Mouse (Mus musculus): ENCODE measurements around the gene Herc1. TPM values are rescaled to one million over a fixed set of nuclear protein-coding genes. Genes with fewer than 3 reads are reported as not detected.

Gene Herc1
- polyA plus RNA-seq, 1 experiment from 2014 or later, result 31.0 TPM

GRCm38 (mm10) chr9:66322010-66322931, 28.0 kb upstream of the Herc1 start:
- 81% methylated on average over 7 of the region's 7 CpGs for WGBS
- H3K4me3 ChIP-seq (ENCODE audit: low read depth, low read length), result no peak overlapping the region
- H3K36me3 ChIP-seq (ENCODE audit: control insufficient read depth, insufficient read depth, low read length), result no peaks in the 10 kb centered on the region
- H3K4me1 ChIP-seq (replicated peaks; ENCODE audit: control insufficient read depth, insufficient read depth, low read length), result no peaks in the 10 kb centered on the region
- H3K4me2 ChIP-seq, result no peak overlapping the region
- DNase-seq (ENCODE audit: low spot score), result no peak
- no peaks in the 10 kb centered on the region for H3K27me3 ChIP-seq (replicated peaks; ENCODE audit: control insufficient read depth, insufficient read depth, low read length)
- H3K9me3 ChIP-seq (ENCODE audit: control insufficient read depth, low read length), result no peaks in the 10 kb centered on the region
- no peak for ATAC-seq (replicated peaks; ENCODE audit: low FRiP score)
- H3K27ac ChIP-seq (ENCODE audit: low read depth, low read length), result no peak overlapping the region
- H3K9ac ChIP-seq (ENCODE audit: low read depth, low read length), result no peak overlapping the region

GRCm38 (mm10) chr9:66326879-66327278, 23.4 kb upstream of the Herc1 start:
- Histone ChIP-seq H3K27ac (ENCODE audit: low read depth, low read length) (no peak overlapping the region), H3K27me3 (replicated peaks; ENCODE audit: control insufficient read depth, insufficient read depth, low read length) (no peaks in the 10 kb centered on the region), H3K4me1 (replicated peaks; ENCODE audit: control insufficient read depth, insufficient read depth, low read length) (no peaks in the 10 kb centered on the region), H3K36me3 (ENCODE audit: control insufficient read depth, insufficient read depth, low read length) (no peaks in the 10 kb centered on the region), H3K4me3 (ENCODE audit: low read depth, low read length) (no peak overlapping the region), H3K9ac (ENCODE audit: low read depth, low read length) (no peak overlapping the region), H3K9me3 (ENCODE audit: control insufficient read depth, low read length) (no peaks in the 10 kb centered on the region), H3K4me2 (no peak overlapping the region)
- DNase-seq (ENCODE audit: low spot score), result no peak
- whole genome bisulfite sequencing, result 69% methylated on average over 2 of the region's 2 CpGs
- no peak for ATAC-seq (replicated peaks; ENCODE audit: low FRiP score)

GRCm38 (mm10) chr9:66329474-66329873, 20.8 kb upstream of the Herc1 start:
- DNase-seq (ENCODE audit: low spot score), result no peak
- 59% methylated on average over 6 of the region's 6 CpGs for WGBS
- no peak overlapping the region for H3K4me2 ChIP-seq
- no peaks in the 10 kb centered on the region for H3K4me1 ChIP-seq (replicated peaks; ENCODE audit: control insufficient read depth, insufficient read depth, low read length)
- H3K36me3 ChIP-seq (ENCODE audit: control insufficient read depth, insufficient read depth, low read length), result no peaks in the 10 kb centered on the region
- no peaks in the 10 kb centered on the region for H3K9me3 ChIP-seq (ENCODE audit: control insufficient read depth, low read length)
- no peak overlapping the region for H3K27ac ChIP-seq (ENCODE audit: low read depth, low read length)
- ATAC-seq (replicated peaks; ENCODE audit: low FRiP score), result no peak
- no peaks in the 10 kb centered on the region for H3K27me3 ChIP-seq (replicated peaks; ENCODE audit: control insufficient read depth, insufficient read depth, low read length)
- H3K4me3 ChIP-seq (ENCODE audit: low read depth, low read length), result no peak overlapping the region
- no peak overlapping the region for H3K9ac ChIP-seq (ENCODE audit: low read depth, low read length)

GRCm38 (mm10) chr9:66330437-66330836, 19.8 kb upstream of the Herc1 start:
- Histone ChIP-seq H3K4me1 (replicated peaks; ENCODE audit: control insufficient read depth, insufficient read depth, low read length) (no peaks in the 10 kb centered on the region), H3K27ac (ENCODE audit: low read depth, low read length) (no peak overlapping the region), H3K9me3 (ENCODE audit: control insufficient read depth, low read length) (no peaks in the 10 kb centered on the region), H3K4me3 (ENCODE audit: low read depth, low read length) (no peak overlapping the region), H3K9ac (ENCODE audit: low read depth, low read length) (no peak overlapping the region), H3K36me3 (ENCODE audit: control insufficient read depth, insufficient read depth, low read length) (no peaks in the 10 kb centered on the region), H3K4me2 (no peak overlapping the region), H3K27me3 (replicated peaks; ENCODE audit: control insufficient read depth, insufficient read depth, low read length) (no peaks in the 10 kb centered on the region)
- WGBS, result 57% methylated on average over 3 of the region's 3 CpGs
- DNase-seq (ENCODE audit: low spot score), result no peak
- no peak for ATAC-seq (replicated peaks; ENCODE audit: low FRiP score)

- 67% methylated on average over 2 of the region's 2 CpGs for WGBS
- H3K27me3 ChIP-seq (replicated peaks; ENCODE audit: control insufficient read depth, insufficient read depth, low read length), result no peaks in the 10 kb centered on the region
- H3K27ac ChIP-seq (ENCODE audit: low read depth, low read length), result no peak overlapping the region
- H3K36me3 ChIP-seq (ENCODE audit: control insufficient read depth, insufficient read depth, low read length), result no peaks in the 10 kb centered on the region
- H3K4me2 ChIP-seq, result no peak overlapping the region
- DNase-seq (ENCODE audit: low spot score), result no peak
- no peaks in the 10 kb centered on the region for H3K9me3 ChIP-seq (ENCODE audit: control insufficient read depth, low read length)
- ATAC-seq (replicated peaks; ENCODE audit: low FRiP score), result no peak
- H3K4me3 ChIP-seq (ENCODE audit: low read depth, low read length), result no peak overlapping the region
- no peak overlapping the region for H3K9ac ChIP-seq (ENCODE audit: low read depth, low read length)
- no peaks in the 10 kb centered on the region for H3K4me1 ChIP-seq (replicated peaks; ENCODE audit: control insufficient read depth, insufficient read depth, low read length)
Observed at GRCm38 (mm10) chr9:66331548-66331947, 18.7 kb upstream of the Herc1 start.

GRCm38 (mm10) chr9:66332393-66332792, 17.9 kb upstream of the Herc1 start:
- H3K4me1 ChIP-seq (replicated peaks; ENCODE audit: control insufficient read depth, insufficient read depth, low read length), result no peaks in the 10 kb centered on the region
- H3K4me2 ChIP-seq, result no peak overlapping the region
- no peak for ATAC-seq (replicated peaks; ENCODE audit: low FRiP score)
- H3K9me3 ChIP-seq (ENCODE audit: control insufficient read depth, low read length), result no peaks in the 10 kb centered on the region
- WGBS, result 77% methylated on average over 2 of the region's 2 CpGs
- H3K27ac ChIP-seq (ENCODE audit: low read depth, low read length), result no peak overlapping the region
- H3K9ac ChIP-seq (ENCODE audit: low read depth, low read length), result no peak overlapping the region
- H3K36me3 ChIP-seq (ENCODE audit: control insufficient read depth, insufficient read depth, low read length), result no peaks in the 10 kb centered on the region
- no peaks in the 10 kb centered on the region for H3K27me3 ChIP-seq (replicated peaks; ENCODE audit: control insufficient read depth, insufficient read depth, low read length)
- no peak overlapping the region for H3K4me3 ChIP-seq (ENCODE audit: low read depth, low read length)
- DNase-seq (ENCODE audit: low spot score), result no peak

GRCm38 (mm10) chr9:66337280-66337679, 13.0 kb upstream of the Herc1 start:
- Histone ChIP-seq H3K4me1 (replicated peaks; ENCODE audit: control insufficient read depth, insufficient read depth, low read length) (peaks cover 5% of the 10 kb centered on the region), H3K4me3 (ENCODE audit: low read depth, low read length) (no peak overlapping the region), H3K36me3 (ENCODE audit: control insufficient read depth, insufficient read depth, low read length) (no peaks in the 10 kb centered on the region), H3K9ac (ENCODE audit: low read depth, low read length) (no peak overlapping the region), H3K4me2 (no peak overlapping the region), H3K9me3 (ENCODE audit: control insufficient read depth, low read length) (no peaks in the 10 kb centered on the region), H3K27me3 (replicated peaks; ENCODE audit: control insufficient read depth, insufficient read depth, low read length) (no peaks in the 10 kb centered on the region), H3K27ac (ENCODE audit: low read depth, low read length) (no peak overlapping the region)
- no peak for DNase-seq (ENCODE audit: low spot score)
- no peak for ATAC-seq (replicated peaks; ENCODE audit: low FRiP score)

GRCm38 (mm10) chr9:66338005-66338782, 12.1 kb upstream of the Herc1 start:
- H3K9ac ChIP-seq (ENCODE audit: low read depth, low read length), result no peak overlapping the region
- H3K4me3 ChIP-seq (ENCODE audit: low read depth, low read length), result no peak overlapping the region
- H3K27me3 ChIP-seq (replicated peaks; ENCODE audit: control insufficient read depth, insufficient read depth, low read length), result no peaks in the 10 kb centered on the region
- H3K9me3 ChIP-seq (ENCODE audit: control insufficient read depth, low read length), result no peaks in the 10 kb centered on the region
- H3K4me2 ChIP-seq, result no peak overlapping the region
- DNase-seq (ENCODE audit: low spot score) (no peak), ATAC-seq (replicated peaks; ENCODE audit: low FRiP score) (no peak)
- 67% methylated on average over 3 of the region's 3 CpGs for WGBS
- no peaks in the 10 kb centered on the region for H3K36me3 ChIP-seq (ENCODE audit: control insufficient read depth, insufficient read depth, low read length)
- no peak overlapping the region for H3K27ac ChIP-seq (ENCODE audit: low read depth, low read length)
- peaks cover 5% of the 10 kb centered on the region for H3K4me1 ChIP-seq (replicated peaks; ENCODE audit: control insufficient read depth, insufficient read depth, low read length)

Data from liver, embryonic 11.5 days (tissue).